20 mouse cellular contexts compared by ENCODE assay signal in genomic region chr4:63405683-63406082, GRCm38 (mm10). TPM values are rescaled to one million over a fixed set of nuclear protein-coding genes. Genes with fewer than 3 reads are reported as not detected.
DNase-seq lines count a peak whose midpoint lies in the region; ATAC-seq and TF ChIP-seq lines count a peak whose summit lies in the region.
"Had no signal": no experiment of that assay in that cellular context is flagged by ENCODE, and none has a peak within 500 bp of the region (broad histone marks: within the 10 kb centered on the region; RNA-seq: fewer than 3 reads in every experiment).

No protein-coding gene starts in this region.

- H3K4me3 ChIP-seq in heart, embryonic 13.5 days = no peak overlapping the region
- H3K4me3 ChIP-seq in midbrain, embryonic 10.5 days = no peak overlapping the region
- H3K4me3 ChIP-seq in midbrain, embryonic 14.5 days (replicated peaks; ENCODE audit: low read depth, low read length) = no peak overlapping the region
- H3K4me3 ChIP-seq in bone marrow, adult 2 months (replicated peaks; ENCODE audit: control insufficient read depth, low read depth, low read length) = no peak overlapping the region
- no peak overlapping the region for H3K4me3 ChIP-seq in forebrain, postnatal 0 days (ENCODE audit: low read depth, low read length)
- H3K4me3 ChIP-seq: liver, embryonic 12.5 days had no signal

- H3K27me3 ChIP-seq in heart, embryonic 13.5 days (replicated peaks) = peaks cover 16% of the 10 kb centered on the region; the same call in 1 of the 2 replicates
- 0 out of 2 replicates have a peak, but pooled peaks cover 12% of the 10 kb centered on the region for H3K27me3 ChIP-seq in midbrain, embryonic 10.5 days (ENCODE audit: low read depth, poor library complexity, severe bottlenecking)
- no peaks in the 10 kb centered on the region for H3K27me3 ChIP-seq in midbrain, embryonic 14.5 days (ENCODE audit: control insufficient read depth, insufficient read depth, low read length)
- H3K27me3 ChIP-seq in forebrain, postnatal 0 days (ENCODE audit: insufficient read depth, low read length) = no peaks in the 10 kb centered on the region

- peak overlapping the region; percentile 26; the same call in 1 of the 2 replicates for H3K9ac ChIP-seq in heart, embryonic 13.5 days
- H3K9ac ChIP-seq in midbrain, embryonic 14.5 days (replicated peaks; ENCODE audit: low read length) = no peak overlapping the region
- no peak overlapping the region for H3K9ac ChIP-seq in forebrain, postnatal 0 days
- H3K9ac ChIP-seq: liver, embryonic 12.5 days had no signal

- peaks cover 72% of the 10 kb centered on the region for H3K4me1 ChIP-seq in heart, embryonic 13.5 days
- H3K4me1 ChIP-seq in midbrain, embryonic 10.5 days = peaks cover 81% of the 10 kb centered on the region
- peaks cover 44% of the 10 kb centered on the region for H3K4me1 ChIP-seq in midbrain, embryonic 14.5 days (ENCODE audit: control insufficient read depth, insufficient read depth, low read length)
- peaks cover 15% of the 10 kb centered on the region for H3K4me1 ChIP-seq in bone marrow, adult 2 months (ENCODE audit: control insufficient read depth, insufficient read depth, low read length)
- H3K4me1 ChIP-seq in forebrain, postnatal 0 days (ENCODE audit: insufficient read depth) = peaks cover 23% of the 10 kb centered on the region

- no peak for DNase-seq in heart, adult 9 months (ENCODE audit: low spot score in 2 of 2)
- no peak for DNase-seq in midbrain, embryonic 10.5 days (ENCODE audit: low spot score)
- no peak for DNase-seq in midbrain, embryonic 14.5 days
- no peak for DNase-seq in forebrain, postnatal 0 days
- DNase-seq in frontal cortex, adult 2 months (ENCODE audit: extremely low spot score in 1 of 2, low spot score in 1 of 2) = no peak
- DNase-seq: adrenal gland, adult 2 months; cerebellum, adult 18-20 months; kidney, adult 2 months had no signal

- no peak for TF ChIP-seq POLR2A in bone marrow, adult 2 months (IDR thresholded peaks at IDR 0.05; ENCODE audit: borderline replicate concordance, control insufficient read depth, low read depth, low read length)

- H3K36me3 ChIP-seq in heart, embryonic 13.5 days = no peaks in the 10 kb centered on the region
- no peaks in the 10 kb centered on the region for H3K36me3 ChIP-seq in midbrain, embryonic 10.5 days
- no peaks in the 10 kb centered on the region for H3K36me3 ChIP-seq in midbrain, embryonic 14.5 days (ENCODE audit: control insufficient read depth, insufficient read depth, low read length)
- no peaks in the 10 kb centered on the region for H3K36me3 ChIP-seq in forebrain, postnatal 0 days (ENCODE audit: insufficient read depth)
- H3K36me3 ChIP-seq: G1E; liver, embryonic 12.5 days had no signal

- TF ChIP-seq CTCF in bone marrow, adult 2 months (IDR thresholded peaks at IDR 0.05; ENCODE audit: control insufficient read depth, insufficient read depth, low read length) = no peak
- TF ChIP-seq CTCF in forebrain, postnatal 0 days (IDR thresholded peaks at IDR 0.05; ENCODE audit: low read depth) = no peak

- H3K9me3 ChIP-seq in heart, embryonic 13.5 days = no peaks in the 10 kb centered on the region
- no peaks in the 10 kb centered on the region for H3K9me3 ChIP-seq in midbrain, embryonic 10.5 days (replicated peaks)
- no peaks in the 10 kb centered on the region for H3K9me3 ChIP-seq in midbrain, embryonic 14.5 days (ENCODE audit: control insufficient read depth, low read length)
- H3K9me3 ChIP-seq in forebrain, postnatal 0 days (ENCODE audit: low read length) = no peaks in the 10 kb centered on the region
- H3K9me3 ChIP-seq: liver, embryonic 12.5 days had no signal

- no peak for ATAC-seq in heart, embryonic 13.5 days (ENCODE audit: extremely low read depth, insufficient number of reproducible peaks, low FRiP score, low TSS enrichment)
- ATAC-seq in midbrain, embryonic 14.5 days (ENCODE audit: low FRiP score, low TSS enrichment) = no peak
- ATAC-seq in forebrain, postnatal 0 days = no peak
- ATAC-seq in erythroblast, adult 5-6 weeks (replicated peaks; ENCODE audit: low FRiP score, poor library complexity, severe bottlenecking) = no peak
- ATAC-seq: hindbrain, embryonic 16.5 days had no signal

- 48% methylated on average over 4 of the region's 4 CpGs for WGBS in heart, embryonic 13.5 days
- WGBS in midbrain, embryonic 10.5 days = 60% methylated on average over 4 of the region's 4 CpGs
- 62% methylated on average over 4 of the region's 4 CpGs for WGBS in midbrain, embryonic 14.5 days
- WGBS in bone marrow, adult 2 months = 18% methylated on average over 4 of the region's 4 CpGs
- WGBS in forebrain, postnatal 0 days = 46% methylated on average over 4 of the region's 4 CpGs

- H3K27ac ChIP-seq in heart, embryonic 13.5 days (replicated peaks) = no peak overlapping the region
- peak overlapping the region; percentile 89; the same call in 1 of the 2 replicates for H3K27ac ChIP-seq in midbrain, embryonic 10.5 days (replicated peaks)
- no peak overlapping the region for H3K27ac ChIP-seq in midbrain, embryonic 14.5 days (replicated peaks; ENCODE audit: low read depth, low read length)
- peak overlapping the region; percentile 97 for H3K27ac ChIP-seq in bone marrow, adult 2 months (ENCODE audit: control insufficient read depth, insufficient read depth, low read depth, low read length, poor library complexity)
- peak overlapping the region; percentile 9; the same call in 1 of the 2 replicates for H3K27ac ChIP-seq in forebrain, postnatal 0 days (ENCODE audit: low read depth, low read length)
- H3K27ac ChIP-seq: liver, embryonic 12.5 days had no signal

- H3K4me2 ChIP-seq in heart, embryonic 13.5 days = no peak overlapping the region
- H3K4me2 ChIP-seq in midbrain, embryonic 14.5 days (ENCODE audit: low read length) = no peak overlapping the region
- no peak overlapping the region for H3K4me2 ChIP-seq in forebrain, postnatal 0 days (ENCODE audit: low read depth)

RNA-seq across cellular contexts. Expression of gene Akna, which starts 2.5 kb away (rescaled TPM):
- polyA plus RNA-seq in heart, embryonic 13.5 days (2015; fragmentation: Nextera tagmentation; extraction: Ambion mirVana) = 2.8 and 3.5 TPM in 2 replicates
- polyA plus RNA-seq in midbrain, embryonic 10.5 days (2016; fragmentation: Nextera tagmentation; extraction: Ambion mirVana) = 12.8 and 17.3 TPM in 2 replicates
- 3.0 and 6.1 TPM in 2 replicates for polyA plus RNA-seq in midbrain, embryonic 14.5 days (2014; fragmentation: Nextera tagmentation; extraction: Ambion mirVana)
- 34.5 and 61.0 TPM in 2 replicates for polyA plus RNA-seq in bone marrow, adult 2 months (2011; ENCODE audit: insufficient read depth, insufficient read length, low replicate concordance, missing spikeins)
- total RNA-seq in forebrain, postnatal 0 days (2014; rRNA removed) = 3.5 and 6.1 TPM in 2 replicates
- 1.2 and 3.8 TPM in 2 replicates for polyA plus RNA-seq in forebrain, postnatal 0 days (2015; fragmentation: Nextera tagmentation; extraction: Ambion mirVana)
- 16.9 and 18.4 TPM in 2 replicates for total RNA-seq in erythroblast, adult 5-6 weeks (2015; ENCODE audit: low replicate concordance)
- 8.2 and 9.5 TPM in 2 replicates for total RNA-seq in erythroblast, adult 5-6 weeks (2017; ENCODE audit: low replicate concordance)
- polyA plus RNA-seq in frontal cortex, adult 2 months (2012; rRNA removed) = 2.7 and 3.1 TPM in 2 replicates

RNA-seq across cellular contexts. Expression of gene Orm2, which starts 43.4 kb away (rescaled TPM):
- polyA plus RNA-seq in heart, embryonic 13.5 days (2015; fragmentation: Nextera tagmentation; extraction: Ambion mirVana) = not detected in 2 replicates
- polyA plus RNA-seq in midbrain, embryonic 10.5 days (2016; fragmentation: Nextera tagmentation; extraction: Ambion mirVana) = not detected in 2 replicates
- polyA plus RNA-seq in midbrain, embryonic 14.5 days (2014; fragmentation: Nextera tagmentation; extraction: Ambion mirVana) = not detected in 2 replicates
- polyA plus RNA-seq in bone marrow, adult 2 months (2011; ENCODE audit: insufficient read depth, insufficient read length, low replicate concordance, missing spikeins) = not detected in 2 replicates
- not detected in 2 replicates for total RNA-seq in forebrain, postnatal 0 days (2014; rRNA removed)
- not detected in 2 replicates for polyA plus RNA-seq in forebrain, postnatal 0 days (2015; fragmentation: Nextera tagmentation; extraction: Ambion mirVana)
- not detected in 2 replicates for total RNA-seq in erythroblast, adult 5-6 weeks (2015; ENCODE audit: low replicate concordance)
- not detected in 2 replicates for total RNA-seq in erythroblast, adult 5-6 weeks (2017; ENCODE audit: low replicate concordance)
- polyA plus RNA-seq in frontal cortex, adult 2 months (2012; rRNA removed) = 0.15 TPM in 1 of 2 replicates, not detected in the other
- total RNA-seq: common myeloid progenitor, adult 5-6 weeks; G1E; layer of hippocampus, postnatal 14 days; left cerebral cortex, postnatal 25 days had no signal
- polyA plus RNA-seq: G1E; heart, embryonic 16.5 days; hindbrain, embryonic 16.5 days; kidney, adult 2 months; liver, embryonic 12.5 days; neural tube, embryonic 14.5 days; testis, adult 2 months had no signal

RNA-seq across cellular contexts. Expression of gene Orm3, which starts 49.7 kb away (rescaled TPM):
- polyA plus RNA-seq in heart, embryonic 13.5 days (2015; fragmentation: Nextera tagmentation; extraction: Ambion mirVana) = not detected in 2 replicates
- polyA plus RNA-seq in midbrain, embryonic 10.5 days (2016; fragmentation: Nextera tagmentation; extraction: Ambion mirVana) = not detected in 2 replicates
- polyA plus RNA-seq in midbrain, embryonic 14.5 days (2014; fragmentation: Nextera tagmentation; extraction: Ambion mirVana) = not detected in 2 replicates
- not detected in 2 replicates for polyA plus RNA-seq in bone marrow, adult 2 months (2011; ENCODE audit: insufficient read depth, insufficient read length, low replicate concordance, missing spikeins)
- total RNA-seq in forebrain, postnatal 0 days (2014; rRNA removed) = not detected in 2 replicates
- not detected in 2 replicates for polyA plus RNA-seq in forebrain, postnatal 0 days (2015; fragmentation: Nextera tagmentation; extraction: Ambion mirVana)
- total RNA-seq in erythroblast, adult 5-6 weeks (2015; ENCODE audit: low replicate concordance) = not detected in 2 replicates
- not detected in 2 replicates for total RNA-seq in erythroblast, adult 5-6 weeks (2017; ENCODE audit: low replicate concordance)
- not detected in 2 replicates for polyA plus RNA-seq in frontal cortex, adult 2 months (2012; rRNA removed)
- total RNA-seq: common myeloid progenitor, adult 5-6 weeks; G1E; layer of hippocampus, postnatal 14 days; left cerebral cortex, postnatal 25 days had no signal
- polyA plus RNA-seq: G1E; heart, embryonic 16.5 days; hindbrain, embryonic 16.5 days; liver, embryonic 12.5 days; neural tube, embryonic 14.5 days; testis, adult 2 months had no signal

Comparison
In these comparisons a context has a peak if more than half of its experiments do, and no peak if none do; other contexts are left out.
1. H3K27ac ChIP-seq: peak in midbrain, embryonic 10.5 days (single experiment), bone marrow, adult 2 months (single experiment) and forebrain, postnatal 0 days (single experiment); none in heart, embryonic 13.5 days (single experiment) and midbrain, embryonic 14.5 days (single experiment).